Mouse (Mus musculus) megakaryocyte, embryonic 14.5 days (primary cell): ENCODE results near the gene Dtx3.

Experiments
- FLI1 ChIP-seq: IDR thresholded peaks from 2 replicates; pipeline ENCODE4 v1.6.1; 2012; ENCODE audit warnings: low read length, inconsistent platforms, mixed read lengths
- GATA1 ChIP-seq: IDR thresholded peaks from 3 replicates; pipeline ENCODE4 v1.6.1; 2012; ENCODE audit warnings: mixed read lengths, low read length, inconsistent platforms, borderline replicate concordance

- TF ChIP-seq GATA1 (no peak), FLI1 (no peak)
These were observed 29.7 kb upstream of the Dtx3 start for GRCm38 (mm10) chr10:127225213-127225612.
